Mouse (Mus musculus): ENCODE data around the gene Ldhc. TPM values are rescaled to one million over a fixed set of nuclear protein-coding genes. Genes with fewer than 3 reads are reported as not detected.
"Not testable (repeated sequence)": the region's sequence is repeated elsewhere in the genome, so short reads cannot be mapped to it uniquely, and the experiment has no call there.

The Ldhc gene
- not detected in 2 replicates for polyA plus RNA-seq (2015; fragmentation: Nextera tagmentation; extraction: Ambion mirVana)

GRCm38 (mm10) chr7:46860996-46861395, at the start of gene Ldhc:
Ldhc (plus strand) TSS chr7:46861203.
- DNase-seq (ENCODE audit: low spot score): no peak

DNA sequence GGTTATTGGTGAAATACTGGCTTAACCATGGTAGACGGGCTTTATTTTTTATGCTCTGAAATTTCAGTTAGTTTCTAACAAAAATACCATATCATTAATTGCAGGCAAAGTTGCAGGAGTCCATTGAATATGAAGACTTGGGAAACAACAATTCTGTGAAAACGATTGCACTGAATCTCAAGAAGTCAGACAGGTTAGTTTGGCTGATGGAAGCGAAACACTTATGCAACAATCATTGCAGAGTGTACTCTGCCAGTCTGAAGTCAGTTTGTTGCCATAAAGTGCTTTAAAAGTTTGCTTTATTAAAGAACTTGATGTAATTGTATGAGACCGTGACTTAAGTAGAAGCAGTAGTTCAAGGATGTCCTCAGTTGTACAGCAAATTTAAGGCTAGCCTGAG, 47.0 kb upstream of the Ldhc start:
- no peak for DNase-seq (ENCODE audit: low spot score)

DNA sequence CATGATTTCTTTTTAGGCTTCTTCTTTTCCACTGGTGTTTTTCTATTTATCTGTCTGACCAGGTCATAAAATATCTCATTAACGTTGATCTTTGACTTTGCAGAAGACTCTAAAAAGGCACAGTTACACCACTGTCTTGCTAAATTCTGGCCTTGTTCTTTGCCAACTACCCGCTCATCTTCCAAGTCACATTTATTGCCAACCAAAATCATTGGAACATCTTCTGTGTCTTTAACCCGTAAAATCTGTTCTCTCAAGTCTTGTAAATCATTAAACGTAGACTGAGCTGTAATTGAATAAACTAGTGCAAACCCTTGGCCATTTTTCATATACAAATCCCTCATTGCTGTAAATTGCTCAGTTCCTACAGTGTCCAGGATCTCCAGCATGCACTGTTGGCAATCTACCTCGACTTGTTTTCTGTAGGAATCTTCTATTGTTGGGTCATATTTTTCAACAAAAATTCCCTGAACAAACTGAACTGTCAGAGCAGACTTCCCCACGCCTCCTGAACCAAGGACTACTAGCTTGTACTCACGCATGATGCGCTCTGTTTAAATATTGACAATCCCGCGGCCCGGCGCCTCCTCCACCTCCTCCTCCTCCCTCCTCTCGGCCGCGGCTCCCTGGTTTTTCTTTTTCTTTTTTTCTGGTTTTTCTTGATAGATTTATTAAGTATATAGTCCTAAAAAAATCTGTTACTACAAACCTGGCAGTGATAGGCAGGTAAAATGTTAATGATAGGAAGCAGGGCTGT, 39.9 kb upstream of the Ldhc start:
- not testable (repeated sequence) for DNase-seq (ENCODE audit: low spot score)

- DNase-seq (ENCODE audit: low spot score): no peak
These were observed 33.8 kb upstream of the Ldhc start for GRCm38 (mm10) chr7:46827046-46827802.

- DNase-seq (ENCODE audit: low spot score): no peak
These were observed 33.2 kb upstream of the Ldhc start for GRCm38 (mm10) chr7:46827803-46828184.

GRCm38 (mm10) chr7:46829911-46830310, 31.1 kb upstream of the Ldhc start:
- DNase-seq (ENCODE audit: low spot score): no peak

DNA sequence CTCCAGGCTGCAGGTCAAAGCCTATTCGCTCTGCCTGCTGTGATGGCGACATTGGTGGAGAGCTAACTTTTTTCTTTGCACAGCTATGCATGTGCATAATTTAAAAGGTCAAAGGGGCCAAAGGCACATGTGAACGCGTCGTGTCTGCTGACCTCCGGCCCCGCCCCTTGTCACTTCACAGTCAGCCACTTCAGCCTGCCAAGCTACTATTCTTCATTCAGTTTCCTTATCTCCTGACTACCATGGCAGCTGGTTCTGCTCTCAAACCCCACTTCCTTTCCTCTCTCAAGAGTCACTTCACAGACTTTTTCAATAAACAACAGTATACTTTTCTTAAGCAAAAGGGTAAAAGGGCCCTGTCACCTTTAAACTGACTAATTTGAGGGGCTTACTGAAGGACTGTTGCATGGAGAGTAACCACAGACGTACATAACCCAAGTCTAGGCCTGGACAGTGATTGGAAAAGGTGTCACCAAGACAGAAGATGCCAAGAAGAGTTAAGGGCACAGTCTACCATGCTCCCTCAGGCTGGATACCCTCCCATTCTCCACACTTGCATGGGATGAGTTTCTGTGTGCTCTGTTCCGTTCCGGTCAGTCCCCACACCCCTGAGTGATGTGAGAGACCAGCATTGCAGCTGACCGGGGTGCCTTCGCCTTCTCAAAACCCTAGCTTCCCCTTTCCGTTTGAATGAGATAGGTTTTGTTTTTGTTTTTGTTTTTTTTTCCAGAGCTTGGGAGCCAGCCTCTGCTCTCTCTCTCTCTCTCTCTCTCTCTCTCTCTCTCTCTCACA, 30.0 kb upstream of the Ldhc start:
- DNase-seq (ENCODE audit: low spot score): peak; percentile 47

- no peak for DNase-seq (ENCODE audit: low spot score)
These were observed 29.3 kb upstream of the Ldhc start for GRCm38 (mm10) chr7:46831693-46832092.

- peak; percentile 40 for DNase-seq (ENCODE audit: low spot score)
These were observed 28.7 kb upstream of the Ldhc start for GRCm38 (mm10) chr7:46832112-46832810.

DNA sequence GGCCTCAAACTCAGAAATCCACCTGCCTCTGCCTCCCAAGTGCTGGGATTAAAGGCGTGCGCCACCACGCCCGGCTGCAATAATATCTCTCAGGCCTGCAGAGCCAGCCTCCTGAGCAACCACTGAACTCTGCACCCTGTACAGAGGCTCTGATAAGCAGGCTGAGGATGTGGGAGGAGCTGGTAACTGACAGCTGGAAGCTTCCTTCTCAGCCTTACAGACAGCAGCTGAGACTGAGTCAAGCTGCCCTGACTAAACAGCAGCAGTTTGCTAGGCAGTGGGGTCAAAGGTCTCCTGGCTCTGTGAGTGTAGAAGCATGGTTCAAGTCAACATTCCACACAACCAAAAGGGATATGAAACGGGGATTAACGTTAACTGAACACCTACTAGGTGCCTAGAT, 27.7 kb upstream of the Ldhc start:
- DNase-seq (ENCODE audit: low spot score): peak; percentile 85

- no peak for DNase-seq (ENCODE audit: low spot score)
These were observed 27.2 kb upstream of the Ldhc start for GRCm38 (mm10) chr7:46833670-46834255.

GRCm38 (mm10) chr7:46834994-46835610, 25.9 kb upstream of the Ldhc start:
- DNase-seq (ENCODE audit: low spot score): no peak

DNA sequence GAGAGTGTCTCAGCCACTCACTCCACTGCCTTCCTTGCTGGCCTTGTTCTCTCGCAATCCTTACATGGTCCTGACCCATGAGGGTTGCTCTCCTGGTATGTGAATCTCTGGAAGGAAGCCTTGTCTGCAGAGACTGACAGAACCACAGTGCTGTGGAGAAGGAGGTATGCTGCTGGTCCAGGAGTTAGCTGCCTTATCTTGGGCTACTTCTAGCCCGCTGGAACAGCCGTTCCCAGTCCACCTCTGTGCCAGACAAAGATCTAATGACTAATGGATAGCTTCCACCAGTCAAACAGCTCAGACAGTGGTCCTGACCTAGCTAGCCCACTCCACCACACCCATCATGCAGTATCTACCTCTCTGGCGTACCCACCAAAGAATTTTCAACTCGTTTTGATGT, 24.6 kb upstream of the Ldhc start:
- DNase-seq (ENCODE audit: low spot score): no peak

DNA sequence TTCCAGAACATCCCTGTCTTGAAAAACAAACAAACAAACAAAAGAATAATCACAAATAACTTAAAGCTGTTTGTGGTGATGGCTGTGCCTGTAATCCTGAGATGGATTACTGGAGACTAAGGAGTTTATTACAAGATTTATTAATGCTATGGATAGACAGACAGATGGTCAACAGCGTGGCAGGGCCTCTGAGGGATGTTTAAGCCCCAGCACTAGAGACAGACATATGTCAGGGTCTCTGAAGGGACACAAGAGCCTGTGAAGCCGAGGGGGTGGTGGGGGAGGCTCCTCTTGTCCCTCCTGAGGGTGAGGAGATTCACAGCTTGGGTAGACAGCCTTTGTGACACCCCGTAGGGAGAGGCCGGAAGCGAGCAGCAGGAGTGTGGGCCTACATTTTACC, 23.9 kb upstream of the Ldhc start:
- peak; percentile 14 for DNase-seq (ENCODE audit: low spot score)

- peak; percentile 71 for DNase-seq (ENCODE audit: low spot score)
These were observed 22.8 kb upstream of the Ldhc start for GRCm38 (mm10) chr7:46838104-46838671.

GRCm38 (mm10) chr7:46838891-46839302, 22.1 kb upstream of the Ldhc start:
- peak; percentile 82 for DNase-seq (ENCODE audit: low spot score)

DNA sequence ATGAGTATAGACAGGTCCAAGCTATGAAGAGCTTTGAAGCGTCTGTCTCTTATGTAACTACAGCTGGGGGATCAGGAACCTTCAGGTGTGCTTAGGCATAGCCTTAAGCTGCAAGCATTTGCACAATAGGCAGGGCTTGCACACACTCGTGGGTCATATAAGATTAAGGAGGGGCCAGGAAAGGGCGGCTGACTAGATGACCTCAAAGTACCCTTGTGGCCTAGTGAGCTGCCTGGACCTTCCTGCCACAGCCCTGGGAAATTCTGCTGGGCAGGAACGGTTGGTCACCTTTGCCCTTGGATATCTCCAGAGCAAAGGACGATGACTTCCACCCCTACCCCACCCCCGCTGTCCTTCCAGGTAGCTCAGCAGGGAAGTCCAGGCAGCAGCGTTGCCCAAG, 21.6 kb upstream of the Ldhc start:
- no peak for DNase-seq (ENCODE audit: low spot score)

GRCm38 (mm10) chr7:46839861-46840260, 21.1 kb upstream of the Ldhc start:
- no peak for DNase-seq (ENCODE audit: low spot score)

- no peak for DNase-seq (ENCODE audit: low spot score)
These were observed 20.7 kb upstream of the Ldhc start for GRCm38 (mm10) chr7:46840326-46840725.
